Mouse (Mus musculus): ENCODE measurements at regions not wholly inside any gene's neighbourhood (a gene's known extent, or its start where the extent isn't known, plus 50 kb on each side); places are given as distances from the start of the nearest gene placed in this dataset.

DNA sequence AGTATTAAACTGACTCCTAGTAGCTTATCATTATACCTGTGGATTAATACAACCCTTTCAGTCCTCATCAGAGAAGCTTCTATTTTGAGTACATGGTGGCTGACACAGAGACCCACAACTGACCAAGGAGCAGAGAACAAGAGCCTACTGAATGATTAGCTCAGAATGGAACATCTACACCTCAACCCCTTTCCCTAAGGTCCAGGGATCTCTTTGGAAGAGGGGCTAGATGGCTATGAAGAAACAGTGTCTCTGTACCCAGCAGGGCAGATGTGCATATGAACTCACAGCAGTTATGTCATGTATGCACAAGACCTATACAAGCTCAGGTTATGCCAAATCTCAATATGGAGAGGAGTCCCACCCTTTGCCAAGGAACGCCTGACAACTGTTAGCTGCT is 77.4 kb downstream of the Cyp26a1 start:
- Histone ChIP-seq H3K27me3 (ENCODE audit: control insufficient read depth, insufficient read depth, insufficient read length) (no peaks in the 10 kb centered on the region), H3K4me3 (no peak overlapping the region), H3K36me3 (ENCODE audit: control insufficient read depth, insufficient read depth) (no peaks in the 10 kb centered on the region), H3ac (ENCODE audit: control insufficient read depth, insufficient read length) (no peak overlapping the region), H3K4me2 (ENCODE audit: low read depth) (no peak overlapping the region), H3K79me2 (ENCODE audit: control insufficient read depth, insufficient read depth) (no peaks in the 10 kb centered on the region)
- TF ChIP-seq REST (IDR thresholded peaks at IDR 0.05; ENCODE audit: insufficient read depth, insufficient read length), result no peak
- TF ChIP-seq SRF (IDR thresholded peaks at IDR 0.05; ENCODE audit: control insufficient read depth, insufficient read length, low read depth), result no peak
- no peak for TF ChIP-seq POLR2A (IDR thresholded peaks at IDR 0.05; ENCODE audit: insufficient read length, low read depth)
- no peak for TF ChIP-seq MYOD1 (IDR thresholded peaks at IDR 0.05; ENCODE audit: control insufficient read depth in 1 of 3, insufficient read length in 2 of 3, low read depth in 2 of 3)
- no peak for TF ChIP-seq CEBPB (IDR thresholded peaks at IDR 0.05; ENCODE audit: insufficient read depth, poor library complexity, severe bottlenecking)
- no peak for TF ChIP-seq POLR2AphosphoS2 (IDR thresholded peaks at IDR 0.05; ENCODE audit: insufficient read length, low read depth)
- TF ChIP-seq MAX (IDR thresholded peaks at IDR 0.05; ENCODE audit: low read depth), result no peak
- no peak for TF ChIP-seq E2F4 (IDR thresholded peaks at IDR 0.05; ENCODE audit: insufficient read depth)
- no peak for TF ChIP-seq USF1 (IDR thresholded peaks at IDR 0.05; ENCODE audit: low read depth)
- no peak for TF ChIP-seq TCF3 (IDR thresholded peaks at IDR 0.05; ENCODE audit: insufficient read length, low read depth)
- no peak for TF ChIP-seq MYOG (IDR thresholded peaks at IDR 0.05; ENCODE audit: control insufficient read depth in 1 of 3, insufficient read depth in 1 of 3, insufficient read length in 2 of 3, low read depth in 2 of 3)
- TF ChIP-seq TCF12 (IDR thresholded peaks at IDR 0.05; ENCODE audit: insufficient read depth, poor library complexity, severe bottlenecking), result no peak

DNA sequence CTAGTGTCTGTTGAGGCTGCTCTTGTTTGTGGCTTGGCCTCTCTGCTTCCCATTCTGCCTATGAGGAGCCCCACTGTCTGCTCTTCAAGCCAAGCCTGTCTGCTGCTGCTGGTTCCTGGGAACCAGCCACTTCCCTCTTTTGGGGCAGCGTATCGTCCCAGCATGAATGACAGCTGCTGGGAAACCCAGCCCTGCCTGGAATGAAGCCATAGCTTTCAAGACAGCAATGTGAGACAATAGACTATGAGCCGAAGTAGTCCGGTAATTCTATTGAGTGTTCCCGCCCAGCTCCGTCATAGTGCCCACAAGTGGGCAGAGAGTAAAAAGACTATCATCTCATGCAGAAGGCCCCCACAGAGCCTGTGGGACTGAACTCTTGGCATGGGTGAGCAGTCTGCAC is 80.4 kb downstream of the Cyp26a1 start:
- Histone ChIP-seq H3K27me3 (ENCODE audit: control insufficient read depth, insufficient read depth, insufficient read length) (no peaks in the 10 kb centered on the region), H3K79me2 (ENCODE audit: control insufficient read depth, insufficient read depth) (no peaks in the 10 kb centered on the region), H3K4me3 (no peak overlapping the region), H3ac (ENCODE audit: control insufficient read depth, insufficient read length) (no peak overlapping the region), H3K36me3 (ENCODE audit: control insufficient read depth, insufficient read depth) (no peaks in the 10 kb centered on the region), H3K4me2 (ENCODE audit: low read depth) (no peak overlapping the region)
- TF ChIP-seq MYOG (IDR thresholded peaks at IDR 0.05; ENCODE audit: control insufficient read depth in 1 of 3, insufficient read depth in 1 of 3, insufficient read length in 2 of 3, low read depth in 2 of 3) (peak in 1 of 3 experiments; percentile 48), TCF3 (IDR thresholded peaks at IDR 0.05; ENCODE audit: insufficient read length, low read depth) (no peak), MYOD1 (IDR thresholded peaks at IDR 0.05; ENCODE audit: control insufficient read depth in 1 of 3, insufficient read length in 2 of 3, low read depth in 2 of 3) (peak in 2 of 3 experiments; percentile 3 to 70)

DNA sequence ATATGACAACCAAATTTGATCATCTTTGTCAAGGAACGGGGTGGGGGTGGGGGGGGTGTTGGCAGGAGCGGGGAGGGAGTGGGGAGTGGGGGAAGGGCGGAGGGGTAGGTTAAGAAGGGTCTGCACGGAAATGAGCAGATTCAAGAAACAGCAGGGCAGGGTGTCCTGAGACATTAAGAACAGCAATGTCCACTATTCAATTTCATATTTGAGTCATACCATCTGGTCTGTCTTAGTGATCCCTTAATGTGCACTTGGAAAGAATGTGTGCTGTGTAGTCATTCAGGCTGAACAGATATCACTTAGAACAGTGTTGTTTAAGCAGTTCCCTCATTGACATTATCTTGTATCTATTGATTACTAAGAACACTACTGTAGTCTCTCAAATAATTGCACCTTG is 81.0 kb downstream of the Cyp26a1 start:
- no peaks in the 10 kb centered on the region for H3K79me2 ChIP-seq (ENCODE audit: control insufficient read depth, insufficient read depth)
- no peak overlapping the region for H3K4me3 ChIP-seq
- no peaks in the 10 kb centered on the region for H3K36me3 ChIP-seq (ENCODE audit: control insufficient read depth, insufficient read depth)
- no peaks in the 10 kb centered on the region for H3K27me3 ChIP-seq (ENCODE audit: control insufficient read depth, insufficient read depth, insufficient read length)
- H3K4me2 ChIP-seq (ENCODE audit: low read depth), result no peak overlapping the region
- TF ChIP-seq CEBPB (IDR thresholded peaks at IDR 0.05; ENCODE audit: insufficient read depth, poor library complexity, severe bottlenecking) (no peak), USF1 (IDR thresholded peaks at IDR 0.05; ENCODE audit: low read depth) (no peak), POLR2A (IDR thresholded peaks at IDR 0.05; ENCODE audit: insufficient read length, low read depth) (no peak), MAX (IDR thresholded peaks at IDR 0.05; ENCODE audit: low read depth) (no peak), REST (IDR thresholded peaks at IDR 0.05; ENCODE audit: insufficient read depth, insufficient read length) (no peak), POLR2AphosphoS2 (IDR thresholded peaks at IDR 0.05; ENCODE audit: insufficient read length, low read depth) (no peak), TCF12 (IDR thresholded peaks at IDR 0.05; ENCODE audit: insufficient read depth, poor library complexity, severe bottlenecking) (no peak), MYOG (IDR thresholded peaks at IDR 0.05; ENCODE audit: control insufficient read depth in 1 of 3, insufficient read depth in 1 of 3, insufficient read length in 2 of 3, low read depth in 2 of 3) (no peak)
- H3ac ChIP-seq (ENCODE audit: control insufficient read depth, insufficient read length), result no peak overlapping the region

- Histone ChIP-seq H3K4me3 (no peak overlapping the region), H3K79me2 (ENCODE audit: control insufficient read depth, insufficient read depth) (no peaks in the 10 kb centered on the region), H3K4me2 (ENCODE audit: low read depth) (no peak overlapping the region), H3K27me3 (ENCODE audit: control insufficient read depth, insufficient read depth, insufficient read length) (no peaks in the 10 kb centered on the region), H3ac (ENCODE audit: control insufficient read depth, insufficient read length) (no peak overlapping the region), H3K36me3 (ENCODE audit: control insufficient read depth, insufficient read depth) (no peaks in the 10 kb centered on the region)
- TF ChIP-seq POLR2AphosphoS2 (IDR thresholded peaks at IDR 0.05; ENCODE audit: insufficient read length, low read depth) (no peak), E2F4 (IDR thresholded peaks at IDR 0.05; ENCODE audit: insufficient read depth) (no peak), MAX (IDR thresholded peaks at IDR 0.05; ENCODE audit: low read depth) (no peak), SRF (IDR thresholded peaks at IDR 0.05; ENCODE audit: control insufficient read depth, insufficient read length, low read depth) (no peak), TCF12 (IDR thresholded peaks at IDR 0.05; ENCODE audit: insufficient read depth, poor library complexity, severe bottlenecking) (no peak), CEBPB (IDR thresholded peaks at IDR 0.05; ENCODE audit: insufficient read depth, poor library complexity, severe bottlenecking) (no peak), USF1 (IDR thresholded peaks at IDR 0.05; ENCODE audit: low read depth) (no peak), MYOG (IDR thresholded peaks at IDR 0.05; ENCODE audit: control insufficient read depth in 1 of 3, insufficient read depth in 1 of 3, insufficient read length in 2 of 3, low read depth in 2 of 3) (no peak), TCF3 (IDR thresholded peaks at IDR 0.05; ENCODE audit: insufficient read length, low read depth) (no peak), POLR2A (IDR thresholded peaks at IDR 0.05; ENCODE audit: insufficient read length, low read depth) (no peak), MYOD1 (IDR thresholded peaks at IDR 0.05; ENCODE audit: control insufficient read depth in 1 of 3, insufficient read length in 2 of 3, low read depth in 2 of 3) (no peak), REST (IDR thresholded peaks at IDR 0.05; ENCODE audit: insufficient read depth, insufficient read length) (no peak)
Measured at GRCm38 (mm10) chr19:37788540-37788939, 90.9 kb downstream of the Cyp26a1 start.

DNA sequence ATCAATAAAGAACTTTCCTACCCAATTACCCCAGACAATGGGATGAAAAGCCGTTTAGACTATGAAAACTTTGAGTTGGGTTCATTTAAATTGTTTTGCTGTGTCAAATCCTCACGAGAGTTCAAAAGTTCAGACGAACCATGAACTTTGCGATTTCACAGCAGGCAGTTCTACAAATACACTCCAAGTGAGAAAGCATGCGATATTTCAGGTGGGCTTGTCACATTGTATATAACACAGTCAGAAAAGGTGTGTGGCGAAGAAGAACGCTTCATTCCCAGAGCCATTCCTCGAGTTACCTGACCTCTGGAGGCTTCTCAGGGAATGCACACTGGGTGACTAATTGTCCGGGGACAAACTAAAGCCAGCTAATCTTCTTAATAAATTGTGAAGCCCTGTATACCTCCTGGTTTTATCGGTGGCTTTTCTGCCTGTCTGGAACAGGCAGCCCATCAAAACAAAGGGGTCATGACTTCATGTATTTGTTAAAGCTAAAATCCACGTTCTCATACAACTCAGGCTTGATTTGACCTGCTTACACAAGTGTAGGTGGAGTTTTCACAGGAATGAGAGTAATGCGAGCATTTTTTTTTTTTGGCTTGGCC is 92.1 kb downstream of the Cyp26a1 start:
- no peaks in the 10 kb centered on the region for H3K36me3 ChIP-seq (ENCODE audit: control insufficient read depth, insufficient read depth)
- no peaks in the 10 kb centered on the region for H3K79me2 ChIP-seq (ENCODE audit: control insufficient read depth, insufficient read depth)
- no peaks in the 10 kb centered on the region for H3K27me3 ChIP-seq (ENCODE audit: control insufficient read depth, insufficient read depth, insufficient read length)
- H3K4me2 ChIP-seq (ENCODE audit: low read depth), result no peak overlapping the region
- no peak for TF ChIP-seq REST (IDR thresholded peaks at IDR 0.05; ENCODE audit: insufficient read depth, insufficient read length)
- no peak for TF ChIP-seq MYOD1 (IDR thresholded peaks at IDR 0.05; ENCODE audit: control insufficient read depth in 1 of 3, insufficient read length in 2 of 3, low read depth in 2 of 3)
- no peak for TF ChIP-seq TCF3 (IDR thresholded peaks at IDR 0.05; ENCODE audit: insufficient read length, low read depth)
- no peak for TF ChIP-seq MYOG (IDR thresholded peaks at IDR 0.05; ENCODE audit: control insufficient read depth in 1 of 3, insufficient read depth in 1 of 3, insufficient read length in 2 of 3, low read depth in 2 of 3)
- no peak for TF ChIP-seq TCF12 (IDR thresholded peaks at IDR 0.05; ENCODE audit: insufficient read depth, poor library complexity, severe bottlenecking)
- TF ChIP-seq E2F4 (IDR thresholded peaks at IDR 0.05; ENCODE audit: insufficient read depth), result no peak
- TF ChIP-seq POLR2AphosphoS2 (IDR thresholded peaks at IDR 0.05; ENCODE audit: insufficient read length, low read depth), result no peak
- TF ChIP-seq USF1 (IDR thresholded peaks at IDR 0.05; ENCODE audit: low read depth), result no peak
- no peak for TF ChIP-seq SRF (IDR thresholded peaks at IDR 0.05; ENCODE audit: control insufficient read depth, insufficient read length, low read depth)
- TF ChIP-seq MAX (IDR thresholded peaks at IDR 0.05; ENCODE audit: low read depth), result no peak
- no peak for TF ChIP-seq CEBPB (IDR thresholded peaks at IDR 0.05; ENCODE audit: insufficient read depth, poor library complexity, severe bottlenecking)
- no peak for TF ChIP-seq POLR2A (IDR thresholded peaks at IDR 0.05; ENCODE audit: insufficient read length, low read depth)
- H3K4me3 ChIP-seq, result no peak overlapping the region
- no peak overlapping the region for H3ac ChIP-seq (ENCODE audit: control insufficient read depth, insufficient read length)

All from myocyte (in vitro differentiated cells).